Mouse (Mus musculus) forebrain, embryonic 12.5 days (tissue): ENCODE results near the gene Stmn1. TPM values are rescaled to one million over a fixed set of nuclear protein-coding genes. Genes with fewer than 3 reads are reported as not detected.

Source experiments
- microRNA-seq: library from miRNA; unstranded; fragments of <30 nt; microRNA quantifications from one replicate; pipeline ENCODE4, GENCODE M21; 2017
- polyA plus RNA-seq: library from polyadenylated mRNA; unstranded; fragments of >200 nt; fragmentation: Nextera tagmentation; extraction: Ambion mirVana; gene quantifications from 2 replicates; pipeline ENCODE4 v1.2.1, GENCODE M21; 2016

The Stmn1 gene
- polyA plus RNA-seq, 1 experiment from 2014 or later = 4,517 TPM

Small RNA genes lying within 50 kb of the gene (microRNA-seq; reads per million reads assigned to microRNA genes)
- 3.6 reads per million, percentile 11 among the genes with 10 or more reads in this experiment for gene Gm23634

Other genes starting within 250 kb of the Stmn1 start
- gene Catsper4, start 240.9 kb upstream of the Stmn1 start, polyA plus RNA-seq = not detected in 2 replicates
- 0.10 and 0.35 TPM in 2 replicates for gene Cnksr1, start 229.9 kb upstream of the Stmn1 start, polyA plus RNA-seq
- 0.52 and 0.74 TPM in 2 replicates for gene E130218I03Rik, start 224.7 kb upstream of the Stmn1 start, polyA plus RNA-seq
- gene Zfp593, start 222.7 kb upstream of the Stmn1 start, polyA plus RNA-seq = 18.5 and 20.4 TPM in 2 replicates
- not detected in 2 replicates for gene Gm30191, start 221.4 kb upstream of the Stmn1 start, polyA plus RNA-seq
- gene Grrp1, start 214.2 kb upstream of the Stmn1 start, polyA plus RNA-seq = 4.1 and 5.2 TPM in 2 replicates
- gene Pdik1l, start 180.4 kb upstream of the Stmn1 start, polyA plus RNA-seq = 33.3 and 34.8 TPM in 2 replicates
- 0.17 and 0.27 TPM in 2 replicates for gene Trim63, start 153.2 kb upstream of the Stmn1 start, polyA plus RNA-seq
- not detected in 2 replicates for gene Slc30a2, start 125.1 kb upstream of the Stmn1 start, polyA plus RNA-seq
- gene Extl1, start 84.5 kb upstream of the Stmn1 start, polyA plus RNA-seq = 0.32 and 0.37 TPM in 2 replicates
- 7.2 and 8.3 TPM in 2 replicates for gene Pafah2, start 72.0 kb upstream of the Stmn1 start, polyA plus RNA-seq
- 3.8 and 4.9 TPM in 2 replicates for gene Paqr7, start 28.4 kb downstream of the Stmn1 start, polyA plus RNA-seq
- gene Aunip, start 42.7 kb downstream of the Stmn1 start, polyA plus RNA-seq = 14.1 and 15.4 TPM in 2 replicates
- gene Mtfr1l, start 67.1 kb downstream of the Stmn1 start, polyA plus RNA-seq = 125 and 129 TPM in 2 replicates
- gene Selenon, start 83.8 kb downstream of the Stmn1 start, polyA plus RNA-seq = 9.3 and 14.8 TPM in 2 replicates
- 3.5 and 4.0 TPM in 2 replicates for gene Man1c1, start 236.0 kb downstream of the Stmn1 start, polyA plus RNA-seq